Mouse (Mus musculus) CD4-positive, CD25-positive, alpha-beta regulatory T cell, adult 2 months (primary cell): ENCODE results near the gene Rfx5.

Experiments used
- DNase-seq: peaks from one replicate; pipeline ENCODE4 v3.0.0-alpha.2; 2012; ENCODE audit warnings: low read depth, low spot score

Rfx5 gene

DNA sequence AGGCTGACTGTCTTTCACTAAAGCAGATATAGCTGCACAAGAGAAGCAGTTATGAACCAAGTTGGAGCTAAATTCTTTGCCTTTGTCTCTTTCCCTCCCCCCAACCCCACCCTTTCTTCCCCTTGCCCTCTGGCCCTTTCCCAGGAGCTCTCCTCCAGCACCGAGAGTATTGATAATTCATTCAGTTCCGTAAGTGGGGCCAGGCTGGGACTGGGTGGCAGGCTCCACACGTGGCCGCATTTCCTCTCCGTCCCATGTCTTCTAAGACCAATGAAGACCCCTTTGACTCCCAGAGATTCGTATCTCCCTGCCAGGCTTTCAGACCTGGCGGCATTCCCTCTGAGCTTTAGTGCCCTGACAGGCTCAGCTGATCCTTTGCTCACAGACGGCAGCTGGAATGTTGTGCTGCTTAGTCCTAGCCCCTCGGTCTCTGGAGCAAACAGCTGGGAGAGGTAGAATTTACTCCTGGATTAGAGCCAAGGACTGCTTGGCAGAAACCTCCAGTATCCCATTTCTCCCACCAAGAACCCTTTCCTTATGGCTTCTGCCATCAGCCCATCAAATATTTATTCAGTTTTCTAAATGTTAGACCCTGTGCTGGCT lies 35.4 kb downstream of the Rfx5 start:
- no peak for DNase-seq

GRCm38 (mm10) chr3:94996946-94997345 lies 43.1 kb downstream of the Rfx5 start:
- DNase-seq: peak; percentile 88

GRCm38 (mm10) chr3:95002569-95002968 lies 48.7 kb downstream of the Rfx5 start:
- DNase-seq: no peak

- DNase-seq: no peak
Observed at GRCm38 (mm10) chr3:95003273-95003672, 49.4 kb downstream of the Rfx5 start.

- no peak for DNase-seq
Observed at GRCm38 (mm10) chr3:95005651-95006050, 51.8 kb downstream of the Rfx5 start.

GRCm38 (mm10) chr3:95007706-95008105 lies 53.8 kb downstream of the Rfx5 start:
- no peak for DNase-seq

GRCm38 (mm10) chr3:95010396-95010795 lies 56.5 kb downstream of the Rfx5 start:
- DNase-seq: no peak
